Mouse (Mus musculus) stomach, embryonic 15.5 days (tissue): Measurements from ENCODE around the gene Lep. TPM values are rescaled to one million over a fixed set of nuclear protein-coding genes. Genes with fewer than 3 reads are reported as not detected.

Experiments
- ATAC-seq: fragments of 200-750 bp; cut with Nextera tagmentation; 2 replicates; pipeline ENCODE4 v1.8.0; 2017; ENCODE audit warnings: low read depth, moderate number of reproducible peaks, moderate TSS enrichment; ENCODE audit not compliant: insufficient read depth, low FRiP score
- H3K27ac ChIP-seq: fragments of 300-500 bp; sonication (generic); 2 replicates; pipeline ENCODE4 v1.5.1; 2015; ENCODE audit warnings: mild to moderate bottlenecking, inconsistent platforms
- H3K27me3 ChIP-seq: fragments of 300-500 bp; sonication (generic); replicated peaks from 2 replicates; pipeline ENCODE4 v1.6.1; 2015; ENCODE audit warnings: inconsistent platforms
- H3K36me3 ChIP-seq: fragments of 300-500 bp; sonication (generic); 2 replicates; pipeline ENCODE4 v1.6.1; 2015; ENCODE audit warnings: inconsistent platforms
- H3K4me1 ChIP-seq: fragments of 300-500 bp; sonication (generic); 2 replicates; pipeline ENCODE4 v1.6.1; 2015; ENCODE audit warnings: inconsistent platforms
- H3K4me2 ChIP-seq: fragments of 300-500 bp; sonication (generic); 2 replicates; pipeline ENCODE4 v1.6.1; 2015; ENCODE audit warnings: mild to moderate bottlenecking, inconsistent platforms
- H3K4me3 ChIP-seq: fragments of 300-500 bp; sonication (generic); replicated peaks from 2 replicates; pipeline ENCODE4 v1.5.1; 2015; ENCODE audit warnings: inconsistent platforms
- H3K9ac ChIP-seq: fragments of 300-500 bp; sonication (generic); 2 replicates; pipeline ENCODE4 v1.6.1; 2015; ENCODE audit warnings: inconsistent platforms
- H3K9me3 ChIP-seq: fragments of 300-500 bp; sonication (generic); 2 replicates; pipeline ENCODE4 v1.6.1; 2016; ENCODE audit warnings: inconsistent platforms
- WGBS: fragments of 180-500 bp; shearing (Covaris S2); methylation state at CpG from one replicate; pipeline ENCODE4 v1.1.7; 2015; 5-methylcytosine and 5-hydroxymethylcytosine counted together
- polyA plus RNA-seq: library from polyadenylated mRNA; unstranded; fragments of >200 nt; fragmentation: Nextera tagmentation; extraction: Ambion mirVana; gene quantifications from 2 replicates; pipeline ENCODE4 v1.2.1, GENCODE M21; 2015

Gene Lep
- polyA plus RNA-seq, 1 experiment from 2014 or later: not detected

DNA sequence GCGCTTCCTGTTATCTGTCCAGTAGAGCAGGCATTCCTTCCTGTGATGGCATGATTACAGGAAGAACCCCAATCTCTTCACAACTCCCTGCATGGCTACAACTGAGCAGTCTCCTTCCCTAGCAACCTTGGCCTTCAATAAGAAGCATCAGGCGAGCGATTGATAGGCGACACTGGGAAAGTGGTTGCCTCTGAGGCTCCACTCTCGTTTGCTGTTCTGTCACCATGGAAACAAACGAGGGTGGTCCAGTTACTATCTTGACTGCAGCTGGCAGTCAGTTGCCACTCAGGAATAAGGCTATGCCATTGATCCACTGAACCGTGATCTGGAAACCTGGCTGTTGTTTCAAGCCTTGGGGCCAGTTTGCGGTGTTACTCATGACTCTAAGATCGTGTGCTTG is 7.8 kb upstream of the Lep start:
- Histone ChIP-seq H3K4me3 (no peak overlapping the region), H3K27me3 (no peaks in the 10 kb centered on the region), H3K9me3 (no peaks in the 10 kb centered on the region), H3K4me1 (no peaks in the 10 kb centered on the region), H3K36me3 (no peaks in the 10 kb centered on the region), H3K27ac (no peak overlapping the region), H3K4me2 (no peak overlapping the region), H3K9ac (no peak overlapping the region)
- WGBS: 56% methylated on average over 9 of the region's 9 CpGs
- no peak for ATAC-seq

DNA sequence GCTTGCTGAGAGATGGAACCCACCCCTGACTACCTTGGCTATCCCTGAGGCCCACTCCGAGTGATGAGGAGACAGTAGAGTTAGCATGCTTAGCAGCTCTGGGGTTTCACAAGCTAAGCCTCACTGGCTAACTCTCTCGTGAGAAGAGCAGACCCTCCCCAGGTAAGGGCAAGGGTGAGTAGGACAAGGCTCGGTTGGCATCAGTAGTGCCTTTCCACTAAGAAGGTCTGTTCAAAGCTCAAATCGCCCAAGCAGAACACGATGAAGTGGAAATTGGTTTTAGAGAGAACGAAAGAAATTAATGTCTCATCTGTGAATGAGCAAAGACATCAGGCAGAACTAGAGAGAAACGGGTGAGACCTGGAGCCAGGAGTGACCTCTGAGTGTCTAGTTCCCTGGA is 6.8 kb upstream of the Lep start:
- no peak overlapping the region for H3K27ac ChIP-seq
- no peak overlapping the region for H3K9ac ChIP-seq
- H3K4me3 ChIP-seq: no peak overlapping the region
- no peaks in the 10 kb centered on the region for H3K36me3 ChIP-seq
- 75% methylated on average over 7 of the region's 7 CpGs for WGBS
- no peak for ATAC-seq
- no peak overlapping the region for H3K4me2 ChIP-seq
- no peaks in the 10 kb centered on the region for H3K27me3 ChIP-seq
- no peaks in the 10 kb centered on the region for H3K4me1 ChIP-seq
- no peaks in the 10 kb centered on the region for H3K9me3 ChIP-seq

- H3K9me3 ChIP-seq: no peaks in the 10 kb centered on the region
- no peaks in the 10 kb centered on the region for H3K36me3 ChIP-seq
- ATAC-seq: no peak
- no peak overlapping the region for H3K4me3 ChIP-seq
- no peak overlapping the region for H3K27ac ChIP-seq
- H3K9ac ChIP-seq: no peak overlapping the region
- H3K4me2 ChIP-seq: no peak overlapping the region
- no peaks in the 10 kb centered on the region for H3K4me1 ChIP-seq
- H3K27me3 ChIP-seq: no peaks in the 10 kb centered on the region
- 79% methylated on average over 7 of the region's 7 CpGs for WGBS
These were observed 3.6 kb upstream of the Lep start for GRCm38 (mm10) chr6:29056377-29056776.

DNA sequence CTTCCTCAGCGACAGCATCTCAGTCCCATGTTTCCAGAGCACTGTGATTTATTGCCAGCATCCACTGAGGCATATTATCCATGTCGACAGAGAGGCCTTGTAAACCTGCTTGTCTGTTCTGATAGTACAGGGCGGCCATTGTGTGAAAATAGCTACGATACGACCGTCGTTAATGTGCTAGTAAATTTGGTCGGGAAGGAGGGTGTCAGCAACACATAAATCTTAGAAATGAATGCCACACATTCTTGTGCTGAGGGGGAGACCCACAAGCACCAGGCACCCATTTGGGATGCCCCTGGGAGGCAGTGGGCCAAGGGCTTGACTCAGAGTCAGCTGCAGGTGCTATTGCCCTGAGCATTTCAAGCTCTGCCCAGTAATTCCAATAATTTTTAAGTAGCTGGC is 6.4 kb downstream of the Lep start:
- Histone ChIP-seq H3K4me2 (no peak overlapping the region), H3K36me3 (no peaks in the 10 kb centered on the region), H3K4me1 (no peaks in the 10 kb centered on the region), H3K9ac (no peak overlapping the region), H3K9me3 (no peaks in the 10 kb centered on the region), H3K27me3 (no peaks in the 10 kb centered on the region), H3K4me3 (no peak overlapping the region), H3K27ac (no peak overlapping the region)
- 57% methylated on average over 8 of the region's 8 CpGs for WGBS
- ATAC-seq: no peak; the same call in 1 of the 2 replicates

- Histone ChIP-seq H3K27ac (no peak overlapping the region), H3K4me3 (no peak overlapping the region), H3K4me1 (no peaks in the 10 kb centered on the region), H3K27me3 (no peaks in the 10 kb centered on the region), H3K9me3 (no peaks in the 10 kb centered on the region), H3K4me2 (no peak overlapping the region), H3K36me3 (no peaks in the 10 kb centered on the region), H3K9ac (no peak overlapping the region)
- WGBS: 82% methylated on average over 4 of the region's 4 CpGs
- no peak for ATAC-seq
These were observed 12.2 kb downstream of the Lep start for GRCm38 (mm10) chr6:29072258-29072657.

DNA sequence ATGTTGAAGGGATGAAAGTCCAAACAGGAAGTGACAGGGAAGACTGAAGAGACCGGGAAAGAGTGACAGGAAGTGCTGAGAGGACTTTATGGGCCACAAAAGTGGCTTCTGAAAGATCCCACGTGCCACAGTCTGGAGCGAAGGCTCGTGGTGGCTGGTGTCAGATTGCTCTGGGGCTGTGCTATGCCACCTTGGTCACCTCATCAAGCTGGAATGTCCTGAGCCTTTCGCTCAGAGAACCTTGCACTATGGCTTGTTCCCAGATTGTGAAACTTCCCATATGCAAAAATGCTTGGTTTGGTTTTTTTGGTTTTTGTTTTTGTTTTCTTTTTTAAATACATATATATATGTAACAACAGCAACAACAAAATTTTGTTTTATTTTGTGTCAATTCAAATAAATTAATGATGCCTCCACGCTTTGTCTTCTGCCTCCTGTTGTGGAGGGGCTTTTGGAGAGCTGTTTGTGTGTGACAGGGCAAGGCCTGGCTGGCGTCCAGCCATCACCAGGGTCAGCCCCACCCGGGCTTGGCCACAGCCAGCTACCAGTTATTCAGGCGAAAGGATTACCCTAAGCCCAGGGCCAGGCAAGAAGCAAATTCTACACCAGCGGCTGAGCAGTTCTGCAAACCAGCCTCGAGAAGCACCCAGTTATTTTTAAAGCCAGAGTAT is 13.6 kb downstream of the Lep start:
- Histone ChIP-seq H3K27ac (no peak overlapping the region), H3K4me2 (no peak overlapping the region), H3K4me1 (no peaks in the 10 kb centered on the region), H3K27me3 (no peaks in the 10 kb centered on the region), H3K4me3 (no peak overlapping the region), H3K9me3 (no peaks in the 10 kb centered on the region), H3K36me3 (no peaks in the 10 kb centered on the region), H3K9ac (no peak overlapping the region)
- ATAC-seq: no peak
- WGBS: 57% methylated on average over 11 of the region's 11 CpGs

- H3K4me2 ChIP-seq: no peak overlapping the region
- ATAC-seq: no peak
- no peaks in the 10 kb centered on the region for H3K36me3 ChIP-seq
- no peak overlapping the region for H3K27ac ChIP-seq
- peaks cover under 1% of the 10 kb centered on the region; the same call in 1 of the 2 replicates for H3K4me1 ChIP-seq
- H3K9me3 ChIP-seq: no peaks in the 10 kb centered on the region
- H3K27me3 ChIP-seq: no peaks in the 10 kb centered on the region
- no peak overlapping the region for H3K9ac ChIP-seq
- H3K4me3 ChIP-seq: no peak overlapping the region
These were observed 14.1 kb downstream of the Lep start for GRCm38 (mm10) chr6:29074133-29074469.

DNA sequence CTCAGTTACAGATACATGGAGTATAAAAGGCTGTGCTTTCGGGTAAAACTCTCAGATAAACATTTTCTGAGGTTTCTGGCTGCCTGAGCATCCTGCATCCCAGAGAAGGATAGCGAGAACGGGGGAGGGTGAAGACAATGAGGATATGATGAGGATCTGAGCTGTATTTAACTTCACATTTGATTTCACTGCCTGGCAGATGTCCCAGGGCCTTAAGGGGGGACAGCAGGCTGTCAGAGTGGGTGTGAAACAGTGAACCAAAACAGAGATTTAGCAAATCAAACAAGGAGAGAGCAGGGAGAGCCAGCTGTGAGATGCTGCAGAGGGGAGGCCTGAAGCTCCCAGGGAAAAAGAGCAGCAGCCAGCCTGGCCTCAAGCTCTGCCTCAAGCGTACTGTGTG is 19.3 kb downstream of the Lep start:
- ATAC-seq: peak; percentile 32; the same call in 1 of the 2 replicates
- no peak overlapping the region for H3K27ac ChIP-seq
- 44% methylated on average over 4 of the region's 4 CpGs for WGBS

GRCm38 (mm10) chr6:29081826-29082363 is 21.9 kb downstream of the Lep start:
- Histone ChIP-seq H3K36me3 (no peaks in the 10 kb centered on the region), H3K27ac (no peak overlapping the region), H3K9ac (no peak overlapping the region), H3K9me3 (no peaks in the 10 kb centered on the region), H3K4me3 (no peak overlapping the region), H3K4me2 (no peak overlapping the region), H3K4me1 (peaks cover 6% of the 10 kb centered on the region; the same call in 1 of the 2 replicates), H3K27me3 (no peaks in the 10 kb centered on the region)
- WGBS: 70% methylated on average over 10 of the region's 10 CpGs
- no peak for ATAC-seq

More for the DNA sequence above, 19.3 kb downstream of the Lep start:
- Histone ChIP-seq H3K9me3 (no peaks in the 10 kb centered on the region), H3K4me1 (peaks cover 6% of the 10 kb centered on the region; the same call in 1 of the 2 replicates), H3K9ac (no peak overlapping the region), H3K4me2 (no peak overlapping the region), H3K27me3 (no peaks in the 10 kb centered on the region), H3K36me3 (no peaks in the 10 kb centered on the region), H3K4me3 (no peak overlapping the region)

GRCm38 (mm10) chr6:29082776-29083354 is 22.8 kb downstream of the Lep start:
- Histone ChIP-seq H3K9me3 (no peaks in the 10 kb centered on the region), H3K27ac (no peak overlapping the region), H3K4me2 (no peak overlapping the region), H3K9ac (no peak overlapping the region), H3K4me1 (peaks cover 6% of the 10 kb centered on the region; the same call in 1 of the 2 replicates), H3K4me3 (no peak overlapping the region), H3K27me3 (no peaks in the 10 kb centered on the region), H3K36me3 (no peaks in the 10 kb centered on the region)
- WGBS: 50% methylated on average over 9 of the region's 9 CpGs
- ATAC-seq: peak; percentile 22; the same call in 1 of the 2 replicates

DNA sequence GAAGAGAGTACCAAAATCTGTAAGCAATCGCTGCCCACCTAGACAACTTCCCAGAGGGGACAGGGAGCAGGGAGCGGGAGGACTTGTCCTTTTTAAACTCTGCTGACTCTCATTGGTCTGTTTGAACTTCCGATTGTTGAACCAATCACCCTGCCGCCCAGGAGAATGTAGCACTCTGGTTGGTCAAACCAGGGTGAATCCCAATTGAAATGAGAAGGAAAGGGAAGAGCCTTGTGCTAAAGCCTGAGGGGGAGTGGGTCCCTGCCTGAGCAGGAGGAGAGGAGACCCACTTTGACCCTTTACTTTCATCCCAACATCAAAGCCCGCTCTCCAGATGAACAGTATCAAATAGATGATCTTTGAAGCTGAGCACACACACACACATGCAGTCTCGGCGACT is 24.4 kb downstream of the Lep start:
- Histone ChIP-seq H3K9me3 (no peaks in the 10 kb centered on the region), H3K36me3 (no peaks in the 10 kb centered on the region), H3K4me1 (peaks cover 2% of the 10 kb centered on the region; the same call in 1 of the 2 replicates), H3K27me3 (no peaks in the 10 kb centered on the region), H3K4me3 (no peak overlapping the region), H3K4me2 (no peak overlapping the region), H3K27ac (no peak overlapping the region), H3K9ac (no peak overlapping the region)
- WGBS: 59% methylated on average over 7 of the region's 7 CpGs
- ATAC-seq: no peak

DNA sequence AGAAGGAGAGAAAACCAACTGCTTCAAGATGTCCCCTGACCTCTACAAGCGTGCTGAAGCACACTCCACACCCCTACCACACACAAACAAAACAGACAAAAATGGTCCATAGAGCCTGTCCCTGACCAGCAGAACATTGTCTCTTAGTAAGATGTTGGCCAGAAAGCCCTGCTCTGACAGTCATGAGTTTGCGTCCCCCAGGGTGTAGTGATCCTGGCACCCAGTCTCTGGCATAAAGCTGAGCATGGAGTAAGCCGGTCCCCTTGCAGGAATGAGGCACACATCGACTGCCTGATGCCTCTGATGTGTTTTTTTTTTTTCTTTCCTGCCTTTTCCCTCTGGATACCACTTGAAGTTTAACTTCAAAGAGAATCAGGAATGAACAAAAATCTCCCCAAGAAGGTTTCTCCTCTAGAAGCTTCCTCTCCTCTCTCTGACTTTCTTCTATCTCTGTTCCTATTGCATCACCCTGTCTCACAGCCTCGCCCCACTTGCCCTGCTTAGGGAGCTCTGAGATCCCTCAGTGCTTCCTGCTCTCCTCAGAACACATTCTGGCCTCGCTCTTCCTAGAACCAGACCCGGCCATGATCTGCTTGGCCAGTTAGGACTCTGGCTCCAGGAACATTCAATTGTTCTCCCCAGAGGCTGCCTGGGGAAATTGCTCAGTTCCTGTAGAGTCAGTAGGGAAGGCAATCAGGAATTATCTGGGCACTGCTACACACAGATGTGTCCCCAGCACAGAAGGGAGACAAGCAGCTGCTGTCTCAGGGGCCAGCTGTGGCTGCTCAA is 28.1 kb downstream of the Lep start:
- Histone ChIP-seq H3K4me2 (no peak overlapping the region), H3K9me3 (no peaks in the 10 kb centered on the region), H3K36me3 (no peaks in the 10 kb centered on the region), H3K27me3 (no peaks in the 10 kb centered on the region), H3K27ac (no peak overlapping the region), H3K4me1 (no peaks in the 10 kb centered on the region), H3K4me3 (no peak overlapping the region), H3K9ac (no peak overlapping the region)
- 73% methylated on average over 7 of the region's 7 CpGs for whole genome bisulfite sequencing
- ATAC-seq: no peak
